Mouse (Mus musculus) WW6 (cell line): ENCODE measurements at regions not wholly inside any gene's neighbourhood (a gene's known extent, or its start where the extent isn't known, plus 50 kb on each side); places are given as distances from the start of the nearest gene placed in this dataset.
A peak's percentile ranks its signal among the peaks of the same experiment; 100 is the strongest.

Source experiments
- DNase-seq: peaks from one replicate; pipeline ENCODE4 v3.0.0-alpha.2; 2013; ENCODE audit warnings: low read depth, low spot score

GRCm38 (mm10) chr10:87639339-87639738 lies 117.7 kb downstream of the Pah start:
- DNase-seq: no peak

- DNase-seq: no peak
These were observed 127.5 kb downstream of the Pah start for GRCm38 (mm10) chr10:87649091-87649490.

- no peak for DNase-seq
These were observed 130.6 kb downstream of the Pah start for GRCm38 (mm10) chr10:87652139-87652740.

GRCm38 (mm10) chr10:87654112-87654511 lies 132.5 kb downstream of the Pah start:
- DNase-seq: no peak

GRCm38 (mm10) chr10:87666020-87666718 lies 144.6 kb downstream of the Pah start:
- no peak for DNase-seq

- no peak for DNase-seq
These were observed 145.3 kb downstream of the Pah start for GRCm38 (mm10) chr10:87666719-87667387.

- DNase-seq: no peak
These were observed 146.1 kb downstream of the Pah start for GRCm38 (mm10) chr10:87667651-87668140.

- no peak for DNase-seq
These were observed 153.3 kb downstream of the Pah start for GRCm38 (mm10) chr10:87674740-87675420.

- DNase-seq: no peak
These were observed 154.6 kb downstream of the Pah start for GRCm38 (mm10) chr10:87676041-87676672.

- DNase-seq: no peak
These were observed 157.4 kb downstream of the Pah start for GRCm38 (mm10) chr10:87678984-87679383.

GRCm38 (mm10) chr10:87686311-87686710 lies 164.7 kb downstream of the Pah start:
- peak; percentile 56 for DNase-seq

- DNase-seq: peak; percentile 11
These were observed 165.2 kb downstream of the Pah start for GRCm38 (mm10) chr10:87686785-87687184.

GRCm38 (mm10) chr10:87687844-87688243 lies 166.2 kb downstream of the Pah start:
- no peak for DNase-seq

- no peak for DNase-seq
These were observed 167.2 kb upstream of the Igf1 start for GRCm38 (mm10) chr10:87690831-87691230.

GRCm38 (mm10) chr10:87696485-87696884 lies 161.6 kb upstream of the Igf1 start:
- no peak for DNase-seq

- DNase-seq: no peak
These were observed 146.9 kb upstream of the Igf1 start for GRCm38 (mm10) chr10:87711209-87711608.

GRCm38 (mm10) chr10:87711798-87712197 lies 146.3 kb upstream of the Igf1 start:
- no peak for DNase-seq

GRCm38 (mm10) chr10:87715874-87716600 lies 142.0 kb upstream of the Igf1 start:
- no peak for DNase-seq

GRCm38 (mm10) chr10:87717156-87717555 lies 140.9 kb upstream of the Igf1 start:
- no peak for DNase-seq

- no peak for DNase-seq
These were observed 139.6 kb upstream of the Igf1 start for GRCm38 (mm10) chr10:87718491-87718890.

GRCm38 (mm10) chr10:87719978-87720377 lies 138.1 kb upstream of the Igf1 start:
- no peak for DNase-seq
